Mouse (Mus musculus) c-Kit-positive CD71-positive TER-119-negative erythroid progenitor cells, embryonic 14.5 days (primary cell): ENCODE measurements around the gene Gm7942.
"Not testable (repeated sequence)": the region's sequence is repeated elsewhere in the genome, so short reads cannot be mapped to it uniquely, and the experiment has no call there.

Source experiments
- DNase-seq: peaks from one replicate; pipeline ENCODE4 v3.0.0-alpha.2; 2013; ENCODE audit warnings: low read depth

Gm7942 gene

GRCm38 (mm10) chr5:95106638-95107037 is at the start of gene Gm7942:
Gm7942 (plus strand) TSS chr5:95106938.
- DNase-seq: not testable (repeated sequence)
